29 mouse cellular contexts compared by ENCODE assay signal in the genomic region with DNA sequence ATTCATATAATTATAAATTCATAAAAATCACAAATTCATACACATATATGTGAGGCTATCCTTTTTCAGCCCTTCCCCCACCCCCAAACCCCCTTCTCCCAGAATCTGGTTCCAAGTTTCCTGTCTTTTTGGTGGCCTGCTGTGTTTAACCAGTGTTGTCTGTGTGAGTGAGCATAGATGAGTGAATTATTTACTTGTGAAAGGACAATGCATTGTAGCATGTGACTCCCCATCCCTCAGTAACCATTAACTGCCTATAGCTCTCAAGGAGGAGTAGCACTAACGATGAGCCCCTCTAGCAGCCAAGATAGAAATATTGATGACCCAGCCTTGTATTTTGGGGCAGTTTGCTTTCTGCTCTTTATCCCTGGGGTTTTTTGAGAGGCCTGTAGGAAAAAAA. TPM values are rescaled to one million over a fixed set of nuclear protein-coding genes. Genes with fewer than 3 reads are reported as not detected.
DNase-seq lines count a peak whose midpoint lies in the region; ATAC-seq lines count a peak whose summit lies in the region.
"Had no signal": no experiment of that assay in that cellular context is flagged by ENCODE, and none has a peak within 500 bp of the region (broad histone marks: within the 10 kb centered on the region; RNA-seq: fewer than 3 reads in every experiment).

No protein-coding gene starts in this region.

- intact Hi-C loops in gastrocnemius, postnatal 14 days (cut with DNase I; ENCODE audit: low total_unique reads), result no loop called here

- H3K9ac ChIP-seq in liver, embryonic 16.5 days (ENCODE audit: low read depth, low read length), result no peak overlapping the region
- no peak overlapping the region for H3K9ac ChIP-seq in liver, embryonic 11.5 days (ENCODE audit: low read depth, low read length)
- H3K9ac ChIP-seq: embryonic facial prominence, embryonic 13.5 days; forebrain, embryonic 13.5 days; heart, embryonic 13.5 days; hindbrain, embryonic 14.5 days had no signal

- H3K4me2 ChIP-seq in liver, embryonic 16.5 days (ENCODE audit: low read depth, low read length), result no peak overlapping the region
- no peak overlapping the region for H3K4me2 ChIP-seq in liver, embryonic 11.5 days
- H3K4me2 ChIP-seq: embryonic facial prominence, embryonic 13.5 days; forebrain, embryonic 13.5 days; heart, embryonic 13.5 days had no signal

- ATAC-seq in liver, embryonic 16.5 days (ENCODE audit: low read depth), result peak; percentile 62
- no peak for ATAC-seq in liver, embryonic 11.5 days (replicated peaks; ENCODE audit: low FRiP score)
- ATAC-seq: CD4-positive, CD25-positive, alpha-beta regulatory T cell, adult 4 months; forebrain, embryonic 13.5 days; hindbrain, postnatal 0 days had no signal

- H3K27ac ChIP-seq in liver, embryonic 16.5 days (ENCODE audit: low read length), result no peak overlapping the region
- H3K27ac ChIP-seq in liver, embryonic 11.5 days (ENCODE audit: low read depth, low read length), result no peak overlapping the region
- H3K27ac ChIP-seq: embryonic facial prominence, embryonic 10.5 days; forebrain, embryonic 10.5 days; heart, adult 2 months; heart, embryonic 10.5 days; heart, embryonic 13.5 days; hindbrain, postnatal 0 days had no signal

- no peak overlapping the region for H3K4me3 ChIP-seq in liver, embryonic 16.5 days (ENCODE audit: low read depth, low read length)
- no peak overlapping the region for H3K4me3 ChIP-seq in liver, embryonic 11.5 days (ENCODE audit: low read depth, low read length)
- H3K4me3 ChIP-seq: embryonic facial prominence, embryonic 10.5 days; embryonic facial prominence, embryonic 13.5 days; forebrain, embryonic 10.5 days; forebrain, embryonic 13.5 days; heart, adult 2 months; heart, embryonic 10.5 days; heart, embryonic 13.5 days had no signal

- no peaks in the 10 kb centered on the region for H3K27me3 ChIP-seq in liver, embryonic 16.5 days (ENCODE audit: control insufficient read depth, insufficient read depth, low read depth, low read length)
- no peaks in the 10 kb centered on the region for H3K27me3 ChIP-seq in liver, embryonic 11.5 days (replicated peaks; ENCODE audit: control insufficient read depth, insufficient read depth, low read length)
- H3K27me3 ChIP-seq: embryonic facial prominence, embryonic 13.5 days; heart, embryonic 13.5 days had no signal

- no peaks in the 10 kb centered on the region for H3K36me3 ChIP-seq in liver, embryonic 16.5 days (ENCODE audit: control insufficient read depth, insufficient read depth)
- H3K36me3 ChIP-seq in liver, embryonic 11.5 days (ENCODE audit: control insufficient read depth, insufficient read depth, low read length), result peaks cover 2% of the 10 kb centered on the region; the same call in 1 of the 2 replicates

- no peaks in the 10 kb centered on the region for H3K9me3 ChIP-seq in liver, embryonic 16.5 days (replicated peaks; ENCODE audit: control insufficient read depth, low read length)
- no peaks in the 10 kb centered on the region for H3K9me3 ChIP-seq in liver, embryonic 11.5 days (ENCODE audit: control insufficient read depth, low read length)
- H3K9me3 ChIP-seq: embryonic facial prominence, embryonic 10.5 days; embryonic facial prominence, embryonic 13.5 days; forebrain, embryonic 10.5 days; forebrain, embryonic 13.5 days; heart, embryonic 10.5 days; heart, embryonic 13.5 days had no signal

- DNase-seq in kidney, adult 9 months, result peak; percentile 51
- no peak for DNase-seq in kidney, adult 11 months
- DNase-seq in liver, embryonic 11.5 days (ENCODE audit: low spot score), result no peak
- peak; percentile 30 for DNase-seq in kidney, postnatal 14 days
- peak; percentile 70 for DNase-seq in yolk sac, embryonic 10.5 days (ENCODE audit: low spot score)
- no peak for DNase-seq in gastrocnemius, adult 18-20 months (ENCODE audit: low spot score)
- DNase-seq in gastrocnemius, postnatal 14 days, result no peak
- DNase-seq: adrenal gland, adult 2 months; adrenal gland, postnatal 14 days; cerebellum, adult 11-12 months; cerebellum, adult 8-10 months; cerebellum, postnatal 10 days; cerebellum, postnatal 36 days; embryo, embryonic 11 days; gastrocnemius, postnatal 36 days; heart, adult 2 months; heart, postnatal 14 days; heart, postnatal 4 days had no signal

- no peaks in the 10 kb centered on the region for H3K4me1 ChIP-seq in liver, embryonic 16.5 days (ENCODE audit: control insufficient read depth, low read depth, low read length)
- H3K4me1 ChIP-seq in liver, embryonic 11.5 days (replicated peaks; ENCODE audit: control insufficient read depth, insufficient read depth, low read length), result no peaks in the 10 kb centered on the region
- H3K4me1 ChIP-seq: embryonic facial prominence, embryonic 10.5 days; heart, embryonic 10.5 days; heart, embryonic 13.5 days had no signal

- WGBS in liver, embryonic 16.5 days (ENCODE audit: insufficient replicate concordance), result 41% methylated on average over 1 of the region's 1 CpGs
- 67% methylated on average over 1 of the region's 1 CpGs for WGBS in liver, embryonic 11.5 days

RNA-seq across cellular contexts. Expression of a gene that starts 37.9 kb away (rescaled TPM):
- polyA plus RNA-seq in liver, embryonic 16.5 days (2015; fragmentation: Nextera tagmentation; extraction: Ambion mirVana), result 0.94 and 0.95 TPM in 2 replicates
- polyA plus RNA-seq in liver, embryonic 11.5 days (2014; fragmentation: Nextera tagmentation; extraction: Ambion mirVana), result 3.6 and 4.0 TPM in 2 replicates
- total RNA-seq in gastrocnemius, adult 18-20 months (2021), result 1 to 10 TPM; 2.8 to 3.2 TPM
- 1 to 10 TPM; 5.2 to 5.5 TPM for total RNA-seq in gastrocnemius, postnatal 14 days (2021)
- total RNA-seq: MEL had no signal

Comparison
In these comparisons a context has a peak if more than half of its experiments do, and no peak if none do; other contexts are left out.
1. DNase-seq: peak in kidney, adult 9 months (single experiment), kidney, postnatal 14 days (single experiment) and yolk sac, embryonic 10.5 days (single experiment); none in kidney, adult 11 months (single experiment), liver, embryonic 11.5 days (single experiment), gastrocnemius, adult 18-20 months (single experiment) and gastrocnemius, postnatal 14 days (single experiment).